ENCODE assay signal across 18 mouse cellular contexts in genomic region chr14:121254869-121255268, GRCm38 (mm10).
"Had no signal": no experiment of that assay in that cellular context is flagged by ENCODE, and none has a peak within 500 bp of the region (broad histone marks: within the 10 kb centered on the region; RNA-seq: fewer than 3 reads in every experiment).

No protein-coding gene starts in this region.

- ATAC-seq: midbrain, embryonic 13.5 days; midbrain, embryonic 16.5 days had no signal

- H3K27ac ChIP-seq: liver, embryonic 13.5 days; midbrain, embryonic 10.5 days; midbrain, embryonic 13.5 days; stomach, embryonic 15.5 days had no signal

- DNase-seq: kidney, adult 9 months; kidney, postnatal 14 days; kidney, postnatal 4 days; liver, embryonic 13.5 days; lung, adult 2 months; lung, postnatal 14 days; lung, postnatal 4 days; retina, postnatal 1 day; right cerebral cortex, postnatal 25 days; spleen, adult 18-20 months; thymus, adult 18-20 months; thymus, postnatal 36 days had no signal

- H3K4me3 ChIP-seq: liver, embryonic 13.5 days; megakaryocyte, embryonic 14.5 days; midbrain, embryonic 10.5 days; midbrain, embryonic 13.5 days; myocyte; stomach, embryonic 15.5 days had no signal
